Mouse (Mus musculus): ENCODE data around the gene Foxi2.

- no peak for TF ChIP-seq CTCF (IDR thresholded peaks at IDR 0.05; ENCODE audit: low read depth)
- no peak for TF ChIP-seq EP300 (optimal IDR thresholded peaks at IDR 0.05)
Measured at GRCm38 (mm10) chr7:135452366-135452765, 42.3 kb downstream of the Foxi2 start.

All from stomach, postnatal 0 days (tissue).